Mouse (Mus musculus): ENCODE data around the gene Phb.
"Not testable (repeated sequence)": the region's sequence is repeated elsewhere in the genome, so short reads cannot be mapped to it uniquely, and the experiment has no call there.

Phb gene

DNA sequence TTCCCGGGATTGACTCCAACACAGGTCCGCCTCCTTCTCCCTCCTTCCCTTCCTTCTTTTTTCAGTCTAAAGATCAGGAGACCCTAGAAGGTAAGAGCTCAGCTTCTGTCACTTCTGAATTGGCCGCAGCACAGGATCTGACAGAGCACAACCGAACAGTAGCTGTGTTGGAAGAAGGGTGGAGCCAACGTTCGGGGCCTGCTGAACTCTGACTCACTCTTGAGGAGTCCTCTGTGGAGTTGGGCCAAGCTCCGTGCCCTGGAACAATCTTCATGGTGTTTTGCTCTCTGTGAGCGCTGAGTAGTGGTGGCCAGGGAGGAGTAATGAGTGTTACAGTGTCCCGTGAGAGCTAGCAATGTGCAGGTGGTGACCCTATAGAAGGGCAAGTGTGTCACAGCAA lies 15.8 kb upstream of the Phb start:
- no peak for DNase-seq (ENCODE audit: low spot score)

DNA sequence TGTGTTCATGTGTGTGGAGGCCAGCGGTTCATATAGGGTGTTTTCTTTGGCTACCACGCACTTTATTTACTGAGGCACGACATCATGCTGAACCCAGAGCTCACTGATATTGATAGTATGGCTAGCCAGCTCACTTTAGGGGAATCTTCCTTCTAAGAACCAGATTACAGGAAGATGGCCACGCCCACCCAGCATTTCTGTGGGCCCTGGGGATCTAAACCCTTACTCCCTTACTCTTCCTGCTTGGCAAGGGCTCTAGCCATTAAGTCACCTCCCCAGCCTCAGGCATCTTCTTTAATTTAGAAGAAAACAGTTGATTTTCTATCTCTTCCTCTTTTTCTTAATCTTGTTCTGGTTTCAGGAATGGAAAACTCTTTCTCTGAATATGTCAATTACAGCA lies 9.3 kb upstream of the Phb start:
- no peak for DNase-seq (ENCODE audit: low spot score)

DNA sequence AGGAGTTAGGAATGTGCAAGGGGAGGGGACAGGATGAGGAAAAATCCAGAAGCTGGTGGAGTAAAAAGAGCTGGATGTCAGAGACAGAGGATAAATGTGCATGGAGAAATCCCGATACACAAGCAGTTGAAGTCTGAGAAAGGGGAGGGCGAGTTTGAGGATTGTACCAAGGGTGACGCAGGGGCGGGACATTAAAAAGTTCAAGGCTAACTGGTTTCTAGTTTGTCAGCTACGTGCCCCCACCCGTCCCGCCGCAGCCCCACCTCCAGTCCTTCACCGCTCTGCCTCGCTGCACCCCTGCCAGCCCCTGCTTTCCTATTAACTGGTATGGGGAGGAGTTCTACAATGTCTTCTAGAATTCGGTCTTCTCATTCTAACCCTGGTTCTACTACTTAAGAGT lies 420 bp downstream of the Phb start:
- DNase-seq (ENCODE audit: low spot score) = peak; percentile 57

DNA sequence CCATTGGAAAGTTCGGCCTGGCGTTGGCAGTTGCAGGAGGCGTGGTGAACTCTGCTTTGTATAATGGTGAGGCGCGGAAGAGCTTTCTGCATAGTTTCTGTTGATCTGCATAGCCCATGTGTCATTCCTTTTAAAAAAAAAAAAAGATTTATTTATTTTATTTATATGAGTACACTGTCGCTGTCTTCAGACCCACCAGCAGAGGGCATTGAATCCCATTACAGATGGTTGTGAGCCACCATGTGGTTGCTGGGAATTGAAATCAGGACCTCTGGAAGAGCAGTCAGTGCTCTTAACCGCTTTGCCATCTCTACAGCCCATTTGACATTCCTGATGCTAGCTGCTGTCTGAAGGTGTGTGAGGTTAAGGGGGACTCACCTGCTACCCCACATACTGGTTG lies 1.3 kb downstream of the Phb start:
- DNase-seq (ENCODE audit: low spot score) = not testable (repeated sequence)

DNA sequence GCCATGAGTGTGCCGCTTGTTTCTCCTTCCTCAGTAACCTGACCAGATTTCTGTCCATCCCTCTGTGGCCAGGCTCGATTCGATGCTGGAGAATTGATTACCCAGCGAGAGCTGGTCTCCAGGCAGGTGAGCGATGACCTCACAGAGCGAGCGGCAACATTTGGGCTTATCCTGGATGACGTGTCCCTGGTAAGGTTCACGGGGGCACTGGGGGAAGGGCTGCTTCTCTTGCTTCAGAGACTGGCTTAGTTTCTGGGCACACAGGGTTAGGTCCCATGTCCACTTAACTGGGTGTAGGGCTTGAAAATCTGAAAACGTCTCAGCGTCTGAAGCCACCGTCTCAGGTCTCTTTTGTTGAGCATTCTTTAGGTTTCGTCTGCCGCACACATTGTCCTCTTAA lies 8.7 kb downstream of the Phb start:
- DNase-seq (ENCODE audit: low spot score) = no peak

DNA sequence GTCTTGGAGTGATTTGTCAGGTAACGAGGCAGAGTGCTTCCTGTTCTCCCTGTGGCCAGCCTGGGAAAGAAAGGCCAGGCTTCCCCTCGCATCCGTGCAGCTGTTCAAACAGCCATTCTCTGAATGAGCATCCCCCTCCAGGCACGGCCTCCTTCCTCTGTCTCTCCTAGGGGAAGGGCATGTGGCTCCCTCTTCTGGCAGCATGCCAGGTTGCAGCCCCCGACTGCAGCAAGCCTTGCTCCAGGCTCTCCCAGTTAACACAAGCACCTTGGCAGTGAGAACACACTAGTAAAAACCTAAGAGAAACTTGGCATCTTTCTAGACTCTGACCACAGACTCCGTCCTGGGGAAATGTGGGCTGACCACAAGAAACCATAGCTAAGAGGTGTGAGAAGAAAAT lies 9.6 kb downstream of the Phb start:
- DNase-seq (ENCODE audit: low spot score) = peak; percentile 45

DNA sequence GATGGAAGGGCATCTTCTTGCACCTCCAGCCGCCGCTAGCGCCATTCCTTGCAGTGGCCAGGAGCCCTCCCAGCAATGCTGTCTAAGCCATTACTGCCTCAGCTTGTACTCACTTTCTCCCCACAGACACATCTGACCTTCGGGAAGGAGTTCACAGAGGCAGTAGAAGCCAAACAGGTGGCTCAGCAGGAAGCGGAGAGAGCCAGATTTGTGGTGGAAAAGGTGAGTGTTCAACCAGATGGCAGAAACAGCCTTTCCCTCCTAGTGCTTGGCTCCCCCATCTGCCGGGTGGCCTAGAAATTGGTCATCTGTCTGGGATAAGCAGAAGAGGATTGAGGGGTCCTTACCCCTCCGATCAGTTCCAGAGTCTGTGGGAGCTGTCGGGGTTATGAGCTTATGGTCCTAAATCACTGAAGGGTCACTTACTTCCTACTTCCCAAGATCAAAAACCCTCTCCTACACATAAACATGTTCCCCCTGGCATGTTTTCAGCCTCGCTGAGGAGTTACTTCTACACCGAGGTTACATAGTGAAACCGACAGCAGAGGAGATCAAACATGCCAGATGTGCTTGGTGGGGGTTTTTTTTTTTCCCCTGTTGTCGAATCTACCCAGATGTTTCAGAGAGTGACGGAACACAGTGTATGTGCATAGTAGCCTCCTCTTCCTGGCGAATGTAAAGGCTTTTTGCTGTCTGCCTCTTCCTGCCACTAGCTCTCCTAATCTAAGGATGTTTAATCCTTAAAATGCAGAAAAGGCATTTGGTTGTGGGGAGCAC lies 11.4 kb downstream of the Phb start:
- DNase-seq (ENCODE audit: low spot score) = no peak

DNA sequence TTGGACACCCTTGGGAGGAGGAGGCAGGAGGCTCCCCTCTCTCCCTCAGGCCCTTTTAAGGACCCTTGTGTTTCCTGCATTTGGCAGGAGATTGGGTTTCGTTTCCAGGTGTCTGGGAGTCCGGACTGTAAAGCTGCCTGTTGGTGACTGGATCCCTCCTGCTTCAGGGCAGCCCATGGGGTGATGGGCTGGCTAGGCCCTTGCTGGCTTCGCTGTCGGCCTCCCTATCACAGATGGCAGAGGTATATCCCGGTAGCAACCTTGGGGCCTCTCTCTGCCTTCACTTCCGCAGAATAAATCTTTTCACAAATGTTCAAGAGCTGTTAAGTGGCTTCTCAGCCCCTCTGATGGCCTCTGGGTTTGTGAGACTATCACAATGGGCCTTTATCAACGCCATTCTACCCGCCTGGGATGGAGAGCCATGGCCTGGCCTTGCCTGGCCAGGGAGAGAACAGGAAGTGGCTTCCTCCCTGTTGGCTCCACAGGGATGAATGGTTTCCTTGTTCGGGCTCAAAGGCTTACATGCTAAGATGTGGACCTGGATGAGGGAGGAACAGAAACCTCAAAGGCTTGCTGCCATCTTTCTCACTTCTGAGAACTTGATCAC lies 15.3 kb downstream of the Phb start:
- DNase-seq (ENCODE audit: low spot score) = no peak

DNA sequence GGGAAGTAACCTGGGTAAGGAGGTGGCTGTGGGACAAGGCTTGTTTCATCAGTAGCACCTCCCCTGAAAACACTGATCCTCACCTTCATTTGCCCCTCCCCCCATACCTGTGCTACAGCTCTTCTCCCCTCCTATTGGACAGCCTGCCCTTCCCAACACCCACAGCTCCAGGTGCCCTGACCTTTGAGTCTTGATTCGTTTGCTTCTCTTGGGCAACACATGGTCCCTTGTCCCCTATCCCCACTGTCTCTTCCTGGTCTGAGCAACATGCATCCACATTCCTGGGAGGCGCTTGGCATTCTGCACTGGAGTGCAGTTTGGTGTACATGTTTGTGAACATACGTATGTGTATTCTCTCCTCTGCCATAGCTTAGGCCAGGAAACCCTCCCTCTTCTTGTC lies 16.2 kb downstream of the Phb start:
- DNase-seq (ENCODE audit: low spot score) = no peak

DNA sequence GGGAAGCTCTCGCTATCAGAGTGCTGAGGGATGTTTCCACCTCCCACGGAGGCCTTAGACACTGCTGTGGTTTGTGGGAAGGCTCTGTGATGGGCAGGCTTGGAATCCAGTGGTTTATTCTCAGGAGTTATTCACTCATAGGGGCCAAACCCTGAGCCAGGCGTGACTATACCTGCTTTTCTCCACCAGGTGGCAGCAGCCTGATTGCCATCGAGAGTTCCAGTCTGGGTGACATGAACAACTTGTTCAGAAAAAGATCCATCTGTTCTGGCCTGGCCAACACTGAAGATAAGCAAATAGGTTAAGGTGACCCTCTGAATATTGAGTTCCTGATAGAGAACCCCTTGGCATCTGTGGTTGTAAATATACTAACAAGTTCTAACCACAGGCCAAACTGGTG lies 19.3 kb downstream of the Phb start:
- peak; percentile 78 for DNase-seq (ENCODE audit: low spot score)

DNA sequence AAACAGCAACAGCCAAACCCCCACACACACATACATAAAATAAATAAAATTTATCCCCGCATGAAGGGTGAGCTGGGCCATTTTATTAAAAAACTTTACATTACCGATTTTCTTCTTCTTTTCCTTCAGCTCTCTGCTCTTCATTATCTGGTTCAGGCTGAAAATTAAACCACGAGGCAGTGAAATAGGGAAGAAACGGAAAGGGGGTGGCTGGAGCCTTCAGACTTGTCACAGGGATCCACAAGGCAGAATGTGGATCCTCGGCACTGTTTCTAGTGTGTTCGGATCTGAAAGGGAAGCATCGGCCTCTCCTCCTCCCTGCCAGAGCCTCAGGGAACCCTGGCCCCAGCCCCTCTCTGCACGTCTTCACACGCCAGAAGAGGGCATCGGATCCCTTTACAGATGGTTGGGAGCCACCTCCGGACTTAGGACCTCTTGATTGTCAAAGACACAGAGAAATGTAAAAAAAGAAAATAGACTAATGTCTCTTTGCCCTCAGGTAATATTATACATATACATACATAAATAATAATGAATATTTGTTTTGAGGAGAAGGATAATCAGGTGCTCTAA lies 20.4 kb downstream of the Phb start:
- DNase-seq (ENCODE audit: low spot score) = peak; percentile 52

DNA sequence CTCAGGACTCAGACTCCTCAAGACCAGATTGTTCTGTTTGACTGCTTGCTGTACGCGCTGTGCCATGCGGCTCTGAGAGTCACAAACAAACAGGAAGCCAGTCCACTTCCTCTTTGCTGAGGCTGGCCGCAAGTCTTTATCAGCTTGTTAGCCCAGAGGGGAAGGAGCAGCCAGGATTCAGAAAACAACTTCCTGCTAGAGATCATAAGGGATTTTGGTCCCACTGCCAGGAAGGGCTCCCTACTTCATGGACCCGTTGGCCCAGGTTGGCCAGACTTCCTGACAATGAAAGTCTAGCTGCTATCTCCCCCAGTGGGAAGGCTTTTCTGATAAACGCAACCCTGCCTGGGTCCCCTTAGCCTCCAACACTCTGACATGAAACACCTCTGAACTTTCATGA lies 21.8 kb downstream of the Phb start:
- DNase-seq (ENCODE audit: low spot score) = peak; percentile 45

DNA sequence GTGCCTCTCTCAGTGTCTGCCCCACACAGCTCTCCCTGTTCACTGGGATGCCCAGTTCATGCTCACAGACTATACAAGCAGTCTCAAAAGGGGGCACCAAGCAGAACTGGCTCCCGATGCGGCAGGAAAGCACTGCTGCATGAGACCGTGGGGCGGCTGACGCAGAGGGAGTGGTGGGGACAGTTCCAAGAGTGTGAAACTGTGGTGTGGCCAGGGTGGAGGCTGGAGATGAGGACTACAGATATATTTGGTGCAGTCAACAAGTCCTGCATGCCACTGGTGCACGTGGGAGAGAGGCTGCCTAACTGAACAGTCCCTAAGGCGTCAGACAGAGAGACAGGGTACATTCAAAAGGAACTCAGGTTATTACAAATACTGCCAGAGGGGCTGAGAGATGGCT lies 22.2 kb downstream of the Phb start:
- DNase-seq (ENCODE audit: low spot score) = peak; percentile 58

DNA sequence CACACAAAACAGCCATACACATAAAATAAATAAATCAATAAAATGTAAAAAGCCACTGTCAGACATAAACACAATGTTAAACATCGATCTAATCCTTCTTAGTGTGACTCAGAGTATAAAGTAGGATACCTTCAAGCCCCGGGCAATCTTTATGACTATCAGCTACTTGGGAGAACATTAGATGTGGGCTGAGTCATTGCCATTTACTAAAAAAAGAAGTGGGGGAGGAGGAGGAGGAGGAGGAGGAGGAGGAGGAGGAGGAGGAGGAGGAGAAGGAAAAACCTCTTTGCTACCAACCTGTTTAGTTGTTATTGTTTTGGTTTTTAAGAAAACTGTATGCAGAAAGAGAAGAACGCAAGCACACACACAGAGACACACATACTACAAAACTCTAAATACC lies 22.8 kb downstream of the Phb start:
- DNase-seq (ENCODE audit: low spot score) = no peak

DNA sequence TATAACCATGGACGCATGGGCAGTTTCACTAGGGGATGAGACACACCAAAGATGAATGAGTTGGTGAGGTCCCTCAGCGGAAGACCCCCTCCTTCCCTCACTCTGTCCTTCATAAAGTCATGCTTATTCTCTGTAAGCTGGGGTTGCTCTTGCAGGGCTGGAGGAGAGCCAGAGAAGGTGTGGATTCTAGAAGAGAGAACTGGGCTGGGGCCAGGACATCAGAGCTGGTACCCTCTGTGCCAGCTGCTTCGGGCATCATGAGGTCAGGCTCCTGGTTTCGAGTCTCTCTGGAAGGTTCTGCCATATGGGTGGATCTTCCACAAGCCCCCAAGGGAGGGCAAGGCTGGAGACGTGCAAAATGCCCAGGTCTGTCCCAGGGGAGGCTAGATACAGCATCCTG lies 31.8 kb downstream of the Phb start:
- DNase-seq (ENCODE audit: low spot score) = no peak

DNA sequence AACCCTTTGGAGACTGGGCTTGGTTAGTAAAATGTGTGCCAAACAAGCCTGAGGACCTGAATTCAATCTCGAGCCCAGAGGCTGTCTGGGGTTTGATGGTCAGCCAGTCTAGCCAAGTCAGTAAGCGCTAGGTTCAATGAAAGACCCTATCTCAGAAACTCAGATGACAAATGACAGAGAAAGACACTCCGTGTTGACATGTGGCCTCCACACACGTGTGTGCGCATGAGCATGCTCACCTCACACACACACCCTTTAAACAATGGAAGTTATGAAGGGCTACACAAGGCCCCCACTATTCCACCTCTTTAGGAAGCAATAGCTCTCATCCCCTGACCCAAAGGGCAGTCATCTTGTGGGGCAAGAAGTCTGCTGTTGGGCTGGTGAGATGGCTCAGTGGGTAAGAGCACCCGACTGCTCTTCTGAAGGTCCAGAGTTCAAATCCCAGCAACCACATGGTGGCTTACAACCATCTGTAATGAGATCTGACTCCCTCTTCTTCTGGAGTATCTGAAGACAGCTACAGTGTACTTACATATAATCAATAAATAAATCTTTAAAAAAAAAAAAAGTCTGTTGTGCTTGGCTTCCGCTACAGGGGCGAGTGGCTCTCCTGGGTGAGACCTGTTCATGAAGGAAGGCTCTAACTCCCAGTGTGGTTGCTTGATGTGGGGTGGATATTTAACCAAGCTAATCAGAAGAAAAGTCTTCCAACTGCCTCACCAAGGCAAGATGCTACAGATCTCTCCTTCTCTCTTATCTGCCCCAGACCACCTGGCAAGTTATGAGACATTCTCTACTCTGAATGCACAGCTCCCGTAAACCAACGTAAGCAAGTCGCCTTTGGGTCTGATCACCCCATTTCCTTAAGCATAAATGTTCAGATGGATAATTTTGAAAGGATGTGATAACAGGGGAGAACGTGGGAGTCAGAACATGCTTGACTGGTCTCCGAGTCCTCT lies 34.3 kb downstream of the Phb start:
- DNase-seq (ENCODE audit: low spot score) = peak; percentile 68

DNA sequence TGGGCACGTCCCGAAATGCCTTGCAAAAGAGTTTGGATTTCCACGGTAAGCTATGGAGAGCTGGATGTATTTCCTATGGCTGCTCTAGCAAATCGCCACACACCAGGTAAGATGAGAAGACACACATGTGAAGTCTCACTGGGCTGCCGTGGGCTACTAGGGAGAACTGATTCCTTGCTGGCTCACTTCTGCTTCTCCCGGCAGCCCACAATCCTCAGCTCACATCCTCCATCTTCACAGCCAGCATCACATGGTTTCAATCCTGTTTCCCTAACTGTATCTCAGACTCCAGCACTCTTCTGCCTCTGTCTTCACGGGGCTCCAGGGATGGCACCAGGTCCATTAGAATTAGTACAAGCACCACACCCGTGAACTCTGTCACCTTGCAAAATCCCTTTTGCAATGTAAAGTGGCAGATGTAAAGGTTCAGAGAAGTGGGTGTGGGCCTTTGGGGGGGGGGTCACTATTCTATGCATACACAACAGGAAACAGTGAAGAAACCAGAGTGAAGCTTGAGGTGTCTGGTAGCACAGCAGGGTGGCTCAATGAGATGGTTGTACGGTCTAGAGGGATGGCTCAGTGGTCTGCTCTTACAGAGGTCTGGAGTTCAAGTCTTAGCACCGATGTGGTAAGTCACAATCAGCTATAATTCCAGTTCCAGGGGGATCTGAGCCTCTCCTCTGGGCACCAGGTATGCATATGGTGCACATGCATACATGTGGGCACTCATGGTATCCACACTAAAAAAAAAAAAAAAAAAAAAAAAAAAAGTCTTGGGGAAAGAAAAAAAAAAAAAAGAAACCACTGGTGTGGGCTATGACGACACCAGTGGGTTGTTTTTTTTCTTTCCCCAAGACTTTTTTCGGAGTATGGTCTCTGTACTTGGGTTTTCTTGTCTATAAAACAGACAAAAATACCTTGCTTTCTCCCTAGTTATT lies 37.5 kb downstream of the Phb start:
- no peak for DNase-seq (ENCODE audit: low spot score)

DNA sequence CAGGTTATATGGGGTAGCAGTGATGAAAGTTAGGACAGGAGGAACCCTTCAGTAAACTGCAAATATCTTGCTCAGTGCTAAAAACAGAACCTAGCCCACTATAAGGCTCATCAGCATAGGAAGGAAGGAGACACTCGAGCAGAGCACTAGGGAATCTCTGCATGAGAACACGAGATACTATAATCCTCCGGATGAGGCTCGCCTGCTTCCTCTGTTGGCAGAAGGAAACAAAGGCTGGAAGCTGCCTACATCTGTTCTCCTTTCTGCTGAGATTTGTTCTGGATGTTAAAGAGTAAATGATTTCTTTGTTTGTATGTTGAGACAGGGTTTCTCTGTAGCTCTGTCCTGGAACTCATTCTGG lies 38.2 kb downstream of the Phb start:
- no peak for DNase-seq (ENCODE audit: low spot score)

DNA sequence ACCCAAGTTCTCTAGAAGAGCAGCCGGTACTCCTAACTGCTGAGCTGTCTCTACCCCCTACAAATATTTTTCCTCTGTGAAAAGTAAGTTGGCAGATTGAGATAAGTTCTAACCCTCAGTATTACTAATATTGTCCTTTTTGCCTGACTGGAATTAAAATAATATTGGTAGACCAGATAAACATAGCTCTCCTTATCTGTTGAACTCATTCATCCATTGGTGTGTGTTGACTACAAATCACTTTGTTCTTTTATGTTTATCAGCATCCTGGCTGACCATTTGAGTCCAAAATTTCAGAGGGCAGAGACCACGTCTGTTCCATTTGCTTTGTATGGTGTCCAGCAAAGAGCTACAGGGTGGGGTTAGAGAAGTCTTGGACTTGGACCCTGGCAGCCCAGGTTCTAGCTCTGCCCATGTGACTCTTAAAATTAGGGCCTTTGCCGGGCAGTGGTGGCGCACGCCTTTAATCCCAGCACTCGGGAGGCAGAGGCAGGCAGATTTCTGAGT lies 42.8 kb downstream of the Phb start:
- DNase-seq (ENCODE audit: low spot score) = no peak

DNA sequence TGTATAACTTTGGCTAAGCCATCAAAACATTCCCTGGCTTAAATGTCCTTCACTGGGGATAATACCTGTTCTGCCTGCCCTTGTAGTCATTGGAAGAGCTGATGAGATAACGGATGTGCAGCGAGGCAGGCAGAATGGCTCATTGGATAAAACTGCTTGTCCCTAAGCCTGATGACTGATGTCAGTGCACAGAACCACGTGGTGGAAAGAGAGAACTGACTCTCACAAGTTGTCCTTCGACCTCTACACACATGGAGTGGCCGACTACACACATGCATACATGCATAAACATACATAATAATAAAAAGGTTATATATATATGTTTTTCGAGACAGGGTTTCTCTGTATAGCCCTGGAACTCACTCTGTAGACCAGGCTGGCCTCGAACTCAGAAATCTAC lies 43.7 kb downstream of the Phb start:
- DNase-seq (ENCODE audit: low spot score) = no peak

DNA sequence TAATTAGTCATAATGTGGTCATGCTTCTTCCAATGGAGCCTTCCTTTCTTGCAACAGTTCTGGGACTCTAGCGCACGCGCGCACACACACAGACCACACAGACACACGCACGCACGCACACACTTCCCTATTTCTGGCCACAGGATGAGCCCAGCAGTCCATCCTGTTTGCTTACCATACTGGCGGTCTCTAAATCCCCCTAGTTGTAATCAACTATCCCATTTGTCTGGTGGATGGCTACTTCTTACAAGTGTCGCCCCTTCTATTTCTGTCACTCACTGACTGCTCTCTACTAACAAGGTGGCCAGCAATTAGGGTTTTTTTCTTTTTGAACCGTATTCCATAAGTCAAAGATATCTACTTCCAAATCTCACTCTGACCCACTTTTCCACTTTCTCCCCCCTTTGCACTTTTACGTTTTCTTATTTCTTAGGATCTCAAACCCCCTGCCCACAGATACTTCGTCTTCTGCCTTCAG lies 45.4 kb downstream of the Phb start:
- DNase-seq (ENCODE audit: low spot score) = no peak
